Mouse (Mus musculus): ENCODE data around the gene Eya2. TPM values are rescaled to one million over a fixed set of nuclear protein-coding genes. Genes with fewer than 3 reads are reported as not detected.

The Eya2 gene
- total RNA-seq, 1 experiment from 2014 or later, result 5.0 TPM

DNA sequence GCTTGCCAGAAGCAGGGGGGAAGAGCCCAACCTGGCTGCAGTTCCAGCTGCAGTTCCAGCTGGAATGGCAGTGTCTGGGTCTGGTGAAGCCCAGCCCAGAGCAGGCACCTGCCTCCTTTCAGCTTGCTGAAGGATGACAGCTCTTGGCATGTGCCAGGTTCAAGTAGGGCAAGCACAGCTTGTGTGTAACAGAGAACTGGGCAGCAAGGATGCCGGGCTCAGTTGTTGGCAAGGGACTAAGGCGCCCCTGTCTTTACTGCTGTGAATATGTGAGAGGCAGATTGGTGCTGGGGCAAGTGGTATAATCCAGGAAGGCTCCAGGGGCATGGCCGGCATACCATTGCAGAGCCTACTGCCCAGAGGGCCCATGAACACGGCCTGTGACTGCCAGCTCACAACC lies 11.3 kb upstream of the Eya2 start:
- ATAC-seq (ENCODE audit: extremely low read depth, insufficient number of reproducible peaks, low FRiP score, poor library complexity, severe bottlenecking), result no peak

GRCm38 (mm10) chr2:165584563-165584962 lies 10.3 kb upstream of the Eya2 start:
- no peak for ATAC-seq (ENCODE audit: extremely low read depth, insufficient number of reproducible peaks, low FRiP score, poor library complexity, severe bottlenecking)

DNA sequence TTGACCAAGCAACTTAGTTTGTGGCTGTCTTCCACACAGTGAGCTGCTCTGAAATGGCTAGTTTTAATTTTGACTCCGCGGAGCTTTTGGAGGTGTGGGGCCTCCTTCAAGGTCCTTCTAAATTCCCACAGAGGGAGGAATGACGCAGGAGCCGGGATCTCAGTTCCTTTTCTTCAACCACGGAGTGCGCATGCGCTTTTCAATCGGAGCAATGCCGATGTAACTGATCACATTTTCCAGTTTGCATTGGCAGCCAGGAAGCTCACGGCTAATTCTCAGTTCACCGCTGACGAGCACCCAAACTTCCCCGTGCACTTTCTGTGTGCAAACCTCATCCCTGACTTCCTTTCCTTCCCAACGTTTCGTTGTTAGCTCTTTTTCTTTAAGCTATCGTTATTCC lies 4.1 kb upstream of the Eya2 start:
- ATAC-seq (ENCODE audit: extremely low read depth, insufficient number of reproducible peaks, low FRiP score, poor library complexity, severe bottlenecking), result no peak

DNA sequence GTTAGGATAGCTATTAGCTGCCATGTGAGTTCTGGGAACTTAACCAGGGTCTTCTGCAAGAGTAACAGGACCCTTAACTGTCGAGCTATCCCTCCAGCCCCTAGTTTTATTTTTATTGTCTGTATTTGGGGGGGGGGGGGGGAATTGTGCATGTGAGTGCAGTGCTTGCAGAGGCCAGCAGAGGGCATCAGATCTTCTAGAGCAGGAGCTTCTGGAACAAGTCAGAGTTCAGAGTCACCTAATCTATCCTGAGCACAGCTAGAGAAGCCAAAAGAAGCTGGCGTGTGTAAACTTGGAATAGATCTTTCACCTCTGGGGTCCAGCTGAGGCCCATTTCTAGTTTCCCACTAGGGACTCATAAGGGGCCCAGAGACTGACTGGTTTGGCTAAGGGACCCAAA lies 1.1 kb upstream of the Eya2 start:
- no peak for ATAC-seq (ENCODE audit: extremely low read depth, insufficient number of reproducible peaks, low FRiP score, poor library complexity, severe bottlenecking)

- ATAC-seq (ENCODE audit: extremely low read depth, insufficient number of reproducible peaks, low FRiP score, poor library complexity, severe bottlenecking), result no peak
Measured at GRCm38 (mm10) chr2:165595676-165596070, 841 bp downstream of the Eya2 start.

DNA sequence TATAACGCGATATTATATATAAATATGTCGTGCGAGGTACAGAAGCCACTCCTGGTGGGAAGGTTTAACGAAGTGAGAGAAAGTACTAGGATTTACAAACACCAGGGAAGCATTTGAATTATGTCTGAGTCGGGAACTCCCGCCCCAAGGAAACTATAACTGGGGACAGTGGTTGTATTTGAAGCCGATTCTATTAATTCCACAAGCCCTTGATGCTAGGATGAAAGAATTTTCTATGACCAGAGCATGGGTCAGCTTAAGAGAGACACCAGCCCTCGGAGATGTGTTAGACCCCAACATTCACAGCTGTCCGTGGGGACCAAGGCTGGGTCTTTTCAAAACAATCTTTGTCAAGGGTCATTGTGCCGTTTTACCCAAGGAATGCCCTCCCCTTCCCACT lies 1.3 kb downstream of the Eya2 start:
- no peak for ATAC-seq (ENCODE audit: extremely low read depth, insufficient number of reproducible peaks, low FRiP score, poor library complexity, severe bottlenecking)

- ATAC-seq (ENCODE audit: extremely low read depth, insufficient number of reproducible peaks, low FRiP score, poor library complexity, severe bottlenecking), result no peak
Measured at GRCm38 (mm10) chr2:165597536-165597935, 2.7 kb downstream of the Eya2 start.

GRCm38 (mm10) chr2:165598139-165598538 lies 3.3 kb downstream of the Eya2 start:
- no peak for ATAC-seq (ENCODE audit: extremely low read depth, insufficient number of reproducible peaks, low FRiP score, poor library complexity, severe bottlenecking)

GRCm38 (mm10) chr2:165599566-165599965 lies 4.7 kb downstream of the Eya2 start:
- no peak for ATAC-seq (ENCODE audit: extremely low read depth, insufficient number of reproducible peaks, low FRiP score, poor library complexity, severe bottlenecking)

GRCm38 (mm10) chr2:165600926-165601325 lies 6.1 kb downstream of the Eya2 start:
- ATAC-seq (ENCODE audit: extremely low read depth, insufficient number of reproducible peaks, low FRiP score, poor library complexity, severe bottlenecking), result no peak

DNA sequence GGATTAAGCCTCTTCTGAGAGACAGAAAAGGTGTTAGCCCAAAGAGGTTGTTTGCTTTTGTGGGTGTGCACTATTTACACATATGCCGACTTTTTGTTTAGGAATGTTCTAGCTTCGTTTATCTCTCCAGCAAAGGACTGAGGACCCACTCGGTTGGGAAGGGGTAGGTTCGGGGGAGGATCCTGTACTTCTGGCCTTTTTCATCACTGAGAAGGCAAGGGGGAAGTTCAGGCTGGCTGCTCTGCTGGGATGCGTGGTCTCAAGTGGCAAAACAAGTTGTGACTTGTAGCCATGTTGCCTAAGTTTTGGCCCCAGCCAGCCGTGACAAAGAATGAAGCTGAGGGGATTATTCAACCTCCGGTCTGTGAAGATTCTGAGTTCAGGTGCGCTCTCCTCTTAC lies 6.8 kb downstream of the Eya2 start:
- no peak for ATAC-seq (ENCODE audit: extremely low read depth, insufficient number of reproducible peaks, low FRiP score, poor library complexity, severe bottlenecking)

DNA sequence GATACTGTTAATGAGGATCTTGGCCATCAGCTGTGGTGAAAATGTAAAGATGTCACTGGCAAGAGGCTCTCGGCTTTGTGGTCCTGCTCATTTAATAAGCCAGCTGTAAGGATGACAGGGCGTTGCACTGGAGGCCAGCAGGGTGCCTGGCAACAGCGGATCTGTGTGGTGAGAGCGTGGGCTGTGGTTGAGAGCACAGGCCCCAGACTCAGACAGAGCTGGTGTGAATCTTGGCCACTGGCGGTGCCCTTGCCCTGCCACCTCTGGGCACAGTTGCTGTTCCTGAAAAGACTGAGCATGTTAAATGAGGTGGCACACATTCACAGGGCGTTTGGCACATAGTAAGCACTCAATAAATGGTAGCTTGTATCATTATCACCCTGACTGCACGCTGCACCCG lies 8.9 kb downstream of the Eya2 start:
- ATAC-seq (ENCODE audit: extremely low read depth, insufficient number of reproducible peaks, low FRiP score, poor library complexity, severe bottlenecking), result no peak

DNA sequence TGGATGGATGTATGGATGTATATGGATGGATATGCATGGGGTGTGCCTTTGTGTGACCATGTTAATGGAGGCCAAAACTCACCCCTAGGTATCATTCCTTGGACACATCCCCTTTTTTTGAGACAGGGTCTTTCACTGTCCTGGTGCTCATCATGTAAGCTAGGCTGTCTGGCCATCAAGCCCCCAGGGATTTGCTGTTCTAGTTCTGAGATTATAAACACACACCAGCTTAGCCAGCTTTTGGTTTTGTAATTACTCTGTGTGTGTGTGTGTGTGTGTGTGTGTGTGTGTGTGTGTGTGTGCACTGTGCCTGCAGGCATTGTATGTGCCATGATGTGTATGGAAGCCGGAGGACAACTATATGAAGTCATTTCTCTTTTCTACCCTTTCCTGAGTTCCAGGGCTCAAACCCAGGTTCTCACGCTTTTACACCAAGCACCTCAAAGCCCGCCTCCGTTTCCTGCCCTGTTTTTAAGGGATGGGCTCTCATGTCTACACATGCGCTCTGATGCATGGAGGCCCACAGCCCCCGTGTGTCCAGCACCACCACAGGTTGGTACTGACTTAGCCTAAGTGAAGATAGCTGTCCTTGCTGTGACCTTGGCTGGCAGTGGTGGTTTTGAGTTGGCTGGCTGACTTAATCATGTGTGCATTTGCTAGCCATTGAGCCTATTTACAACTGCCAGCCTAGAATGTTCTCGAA lies 16.9 kb downstream of the Eya2 start:
- ATAC-seq (ENCODE audit: extremely low read depth, insufficient number of reproducible peaks, low FRiP score, poor library complexity, severe bottlenecking), result no peak

DNA sequence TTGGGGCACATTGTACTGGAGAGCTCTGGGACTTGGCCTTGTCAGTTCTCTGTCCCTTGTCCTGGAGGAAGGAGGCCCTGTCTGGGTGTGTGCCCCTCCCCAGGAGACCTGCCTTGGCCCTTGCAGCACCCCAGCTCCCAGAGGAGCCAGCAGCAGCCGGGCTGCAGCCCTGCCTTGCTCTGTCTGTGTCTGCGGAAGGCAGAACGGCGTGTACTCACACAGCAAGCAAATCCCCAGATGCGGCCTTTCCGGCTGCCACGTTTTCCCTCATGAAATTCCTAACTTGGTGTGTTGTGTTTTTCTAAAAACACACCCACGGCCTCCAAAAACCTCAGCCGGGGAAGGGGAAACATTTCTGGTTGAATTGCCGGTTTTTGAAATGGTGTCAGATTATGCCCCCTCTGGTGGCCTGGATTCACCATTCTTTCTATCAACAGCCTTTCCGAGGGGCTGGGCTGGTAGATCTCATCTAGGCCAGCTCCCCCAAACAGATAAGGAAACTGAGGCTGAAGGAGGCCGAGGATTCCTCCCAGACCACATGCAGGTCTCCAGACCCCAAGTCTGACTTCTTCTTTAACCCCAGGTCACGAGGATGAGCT lies 19.0 kb downstream of the Eya2 start:
- no peak for ATAC-seq (ENCODE audit: extremely low read depth, insufficient number of reproducible peaks, low FRiP score, poor library complexity, severe bottlenecking)

- ATAC-seq (ENCODE audit: extremely low read depth, insufficient number of reproducible peaks, low FRiP score, poor library complexity, severe bottlenecking), result no peak
Measured at GRCm38 (mm10) chr2:165621488-165621887, 26.7 kb downstream of the Eya2 start.

DNA sequence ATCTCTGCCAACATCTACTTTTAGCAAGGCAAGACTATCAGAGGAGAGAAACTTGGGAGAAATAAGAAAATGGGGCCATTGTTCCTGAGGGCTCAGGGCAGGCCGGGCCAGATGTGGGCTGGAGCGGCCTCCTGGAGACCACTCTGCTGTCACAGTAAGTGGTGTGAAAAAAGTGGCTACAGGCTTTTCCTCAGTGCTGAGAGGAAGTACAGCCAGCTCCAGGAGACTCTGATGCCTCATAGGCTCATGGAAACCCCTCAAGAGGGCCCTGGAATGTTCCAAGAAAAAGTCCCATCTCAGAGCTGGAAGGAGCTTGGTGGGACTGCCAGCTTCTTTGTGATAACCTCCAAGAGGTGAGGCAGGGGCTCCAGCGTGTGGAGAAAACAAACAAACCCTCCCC lies 27.8 kb downstream of the Eya2 start:
- no peak for ATAC-seq (ENCODE audit: extremely low read depth, insufficient number of reproducible peaks, low FRiP score, poor library complexity, severe bottlenecking)

DNA sequence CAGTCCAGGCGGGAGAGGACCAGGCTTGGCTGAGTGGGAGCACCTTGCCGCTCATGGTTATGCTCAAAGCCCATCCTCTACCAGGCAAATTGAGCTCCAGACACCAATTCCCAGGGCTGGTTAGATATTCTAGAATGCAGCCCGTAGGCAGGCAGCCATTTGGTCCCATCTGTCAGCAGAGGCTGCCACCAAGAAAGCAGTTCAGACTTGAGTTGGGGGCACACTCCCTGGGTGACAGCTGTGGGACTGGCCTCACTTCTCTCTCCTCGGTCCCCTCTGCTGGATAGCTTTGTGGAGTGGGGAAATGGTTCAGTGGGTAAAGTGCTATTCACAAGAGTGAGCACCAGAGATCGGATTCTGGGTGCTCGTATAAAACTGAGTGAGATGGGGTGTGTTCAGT lies 32.0 kb downstream of the Eya2 start:
- ATAC-seq (ENCODE audit: extremely low read depth, insufficient number of reproducible peaks, low FRiP score, poor library complexity, severe bottlenecking), result no peak

GRCm38 (mm10) chr2:165627974-165628373 lies 33.1 kb downstream of the Eya2 start:
- ATAC-seq (ENCODE audit: extremely low read depth, insufficient number of reproducible peaks, low FRiP score, poor library complexity, severe bottlenecking), result no peak

GRCm38 (mm10) chr2:165629900-165630299 lies 35.1 kb downstream of the Eya2 start:
- ATAC-seq (ENCODE audit: extremely low read depth, insufficient number of reproducible peaks, low FRiP score, poor library complexity, severe bottlenecking), result no peak

DNA sequence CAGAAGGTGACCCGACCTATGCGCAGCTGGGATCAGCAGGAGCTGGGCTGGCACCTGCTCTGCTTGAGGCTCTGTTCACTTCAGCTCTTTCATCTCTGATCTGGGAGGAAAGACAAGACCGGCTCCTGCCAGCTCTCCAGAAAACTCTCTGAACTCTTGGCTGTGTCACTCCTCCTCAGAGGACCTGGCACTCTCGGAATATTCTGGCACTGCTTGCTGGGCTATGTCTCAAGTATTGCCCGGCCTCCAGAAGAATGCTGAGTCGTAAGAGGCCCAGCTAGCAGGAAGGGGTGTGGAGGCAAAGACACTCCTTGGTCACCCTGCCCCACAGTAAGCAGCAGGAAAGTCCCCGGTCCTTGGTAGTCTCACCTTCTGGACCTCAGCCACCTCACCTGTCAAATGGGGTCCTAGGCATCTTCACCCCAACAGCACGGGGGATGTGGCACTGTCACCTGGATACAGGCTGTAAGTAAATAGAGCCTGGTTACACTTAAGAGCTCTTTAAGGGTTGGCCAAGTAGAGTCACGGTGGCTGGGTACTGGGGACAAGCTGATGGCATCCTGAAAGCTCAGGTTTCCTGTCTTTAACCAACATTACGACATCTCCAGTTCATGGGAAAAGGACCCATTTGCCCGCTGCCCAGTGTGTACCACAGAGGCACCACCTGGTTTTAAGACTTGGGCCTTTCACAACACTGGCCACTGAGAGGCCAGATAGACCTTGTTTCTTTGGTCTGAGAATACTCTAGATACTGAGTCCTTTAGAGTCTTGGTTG lies 38.4 kb downstream of the Eya2 start:
- ATAC-seq (ENCODE audit: extremely low read depth, insufficient number of reproducible peaks, low FRiP score, poor library complexity, severe bottlenecking), result no peak
